ENCODE assay signal across 11 mouse cellular contexts in genomic region chr11:90356495-90357304, GRCm38 (mm10). TPM values are rescaled to one million over a fixed set of nuclear protein-coding genes. Genes with fewer than 3 reads are reported as not detected.
DNase-seq lines count a peak whose midpoint lies in the region; ATAC-seq and TF ChIP-seq lines count a peak whose summit lies in the region.
"Had no signal": no experiment of that assay in that cellular context is flagged by ENCODE, and none has a peak within 500 bp of the region (broad histone marks: within the 10 kb centered on the region; RNA-seq: fewer than 3 reads in every experiment).

No protein-coding gene starts in this region.

- H3K9ac ChIP-seq in forebrain, embryonic 15.5 days (replicated peaks), result no peak overlapping the region
- no peak overlapping the region for H3K9ac ChIP-seq in hindbrain, postnatal 0 days (replicated peaks; ENCODE audit: low read length)
- H3K9ac ChIP-seq in liver, adult 2 months (ENCODE audit: low read depth, low read length), result peak overlapping the region; percentile 0; the same call in 1 of the 2 replicates

- WGBS in forebrain, embryonic 15.5 days, result 49% methylated on average over 9 of the region's 9 CpGs
- WGBS in forebrain, embryonic 10.5 days, result 36% methylated on average over 9 of the region's 9 CpGs
- WGBS in hindbrain, postnatal 0 days, result 34% methylated on average over 9 of the region's 9 CpGs
- 13% methylated on average over 9 of the region's 9 CpGs for WGBS in liver, adult 2 months

- no peak for DNase-seq in forebrain, embryonic 10.5 days (ENCODE audit: extremely low spot score, low spot score)
- DNase-seq in embryo, embryonic 10.5 days (ENCODE audit: low spot score), result peak; percentile 35
- DNase-seq in hindbrain, postnatal 0 days (ENCODE audit: low spot score), result peak; percentile 27
- DNase-seq in liver, adult 2 months (ENCODE audit: extremely low read depth, low read depth, low spot score), result peak; percentile 89
- DNase-seq in layer of hippocampus, postnatal 36 days, result no peak
- DNase-seq in left cerebral cortex, postnatal 14 days (ENCODE audit: low spot score in 2 of 2), result no peak
- DNase-seq in testis, postnatal 14 days (ENCODE audit: low spot score), result no peak
- DNase-seq: B cell, adult 2 months had no signal

- peaks cover 20% of the 10 kb centered on the region for H3K4me1 ChIP-seq in forebrain, embryonic 15.5 days
- H3K4me1 ChIP-seq in forebrain, embryonic 10.5 days, result peaks cover 27% of the 10 kb centered on the region
- peaks cover 19% of the 10 kb centered on the region for H3K4me1 ChIP-seq in hindbrain, postnatal 0 days (ENCODE audit: insufficient read depth, low read length)
- peaks cover 38% of the 10 kb centered on the region for H3K4me1 ChIP-seq in liver, adult 2 months (ENCODE audit: control insufficient read depth, insufficient read depth, low read length)

- H3K4me2 ChIP-seq in forebrain, embryonic 15.5 days (replicated peaks), result no peak overlapping the region
- H3K4me2 ChIP-seq in hindbrain, postnatal 0 days (ENCODE audit: low read depth, low read length), result no peak overlapping the region

- TF ChIP-seq CTCF in hindbrain, postnatal 0 days (IDR thresholded peaks at IDR 0.05; ENCODE audit: low read depth), result no peak
- TF ChIP-seq CTCF in liver, adult 2 months (IDR thresholded peaks at IDR 0.05; ENCODE audit: low read depth, low read length), result no peak

- no peaks in the 10 kb centered on the region for H3K27me3 ChIP-seq in forebrain, embryonic 15.5 days
- H3K27me3 ChIP-seq in forebrain, embryonic 10.5 days (ENCODE audit: poor library complexity, severe bottlenecking), result peaks cover 7% of the 10 kb centered on the region
- H3K27me3 ChIP-seq in hindbrain, postnatal 0 days (ENCODE audit: insufficient read depth, low read length), result no peaks in the 10 kb centered on the region
- H3K27me3 ChIP-seq in liver, adult 2 months (ENCODE audit: control insufficient read depth, insufficient read depth, low read length), result no peaks in the 10 kb centered on the region

- H3K4me3 ChIP-seq in forebrain, embryonic 15.5 days, result no peak overlapping the region
- no peak overlapping the region for H3K4me3 ChIP-seq in forebrain, embryonic 10.5 days
- no peak overlapping the region for H3K4me3 ChIP-seq in hindbrain, postnatal 0 days (ENCODE audit: low read length)
- H3K4me3 ChIP-seq in liver, adult 2 months (ENCODE audit: insufficient read depth, low read depth, low read length), result no peak overlapping the region

- no peaks in the 10 kb centered on the region for H3K9me3 ChIP-seq in forebrain, embryonic 15.5 days
- H3K9me3 ChIP-seq in forebrain, embryonic 10.5 days, result peaks cover 1% of the 10 kb centered on the region; the same call in 1 of the 2 replicates
- no peaks in the 10 kb centered on the region for H3K9me3 ChIP-seq in hindbrain, postnatal 0 days (ENCODE audit: low read length)

- intact Hi-C loops in left cerebral cortex, postnatal 14 days (cut with DNase I), result no loop called here

- H3K79me2 ChIP-seq in liver, adult 2 months (ENCODE audit: control insufficient read depth, insufficient read depth, low read length), result peaks cover 18% of the 10 kb centered on the region

- TF ChIP-seq POLR2A in liver, adult 2 months (IDR thresholded peaks at IDR 0.05; ENCODE audit: extremely low read depth, insufficient read depth, low read length), result no peak

- no peaks in the 10 kb centered on the region for H3K36me3 ChIP-seq in forebrain, embryonic 15.5 days
- no peaks in the 10 kb centered on the region for H3K36me3 ChIP-seq in forebrain, embryonic 10.5 days (replicated peaks)
- no peaks in the 10 kb centered on the region for H3K36me3 ChIP-seq in hindbrain, postnatal 0 days (ENCODE audit: insufficient read depth, low read length)
- no peaks in the 10 kb centered on the region for H3K36me3 ChIP-seq in liver, adult 2 months (ENCODE audit: control insufficient read depth, insufficient read depth, low read length)

- no peak overlapping the region for H3K27ac ChIP-seq in forebrain, embryonic 15.5 days (replicated peaks)
- H3K27ac ChIP-seq in forebrain, embryonic 10.5 days, result no peak overlapping the region
- no peak overlapping the region for H3K27ac ChIP-seq in hindbrain, postnatal 0 days
- H3K27ac ChIP-seq in liver, adult 2 months (replicated peaks; ENCODE audit: insufficient read depth, low read depth, low read length), result peak overlapping the region; percentile 79
- H3K27ac ChIP-seq: macrophage had no signal

- 0 out of 2 replicates have a peak, but pooled peaks have one; percentile 19 for ATAC-seq in forebrain, embryonic 15.5 days (replicated peaks)
- no peak for ATAC-seq in hindbrain, postnatal 0 days
- ATAC-seq: intestine, embryonic 16.5 days had no signal

RNA-seq across cellular contexts. Expression of gene Hlf, which starts 34.0 kb away (rescaled TPM):
- polyA plus RNA-seq in forebrain, embryonic 15.5 days (2015; fragmentation: Nextera tagmentation; extraction: Ambion mirVana), result 4.2 TPM in 2 replicates
- polyA plus RNA-seq in forebrain, embryonic 10.5 days (2016; fragmentation: Nextera tagmentation; extraction: Ambion mirVana), result 0.73 and 1.3 TPM in 2 replicates
- 4.6 and 10.4 TPM in 2 replicates for total RNA-seq in hindbrain, postnatal 0 days (2014; rRNA removed)
- 9.6 and 10.2 TPM in 2 replicates for polyA plus RNA-seq in hindbrain, postnatal 0 days (2015; fragmentation: Nextera tagmentation; extraction: Ambion mirVana)
- 12.1 and 13.7 TPM in 2 replicates for total RNA-seq in liver, adult 2 months (2014; rRNA removed)
- polyA plus RNA-seq in liver, adult 2 months (2012; rRNA removed), result 18.3 and 25.2 TPM in 2 replicates
- total RNA-seq in layer of hippocampus, postnatal 36 days (2021), result 10 to 100 TPM; 81.2 to 96.8 TPM
- total RNA-seq in left cerebral cortex, postnatal 14 days (2021), result 10 to 100 TPM; 82.2 to 96.9 TPM

Comparison
In these comparisons a context has a peak if more than half of its experiments do, and no peak if none do; other contexts are left out.
1. DNase-seq: peak in embryo, embryonic 10.5 days (single experiment), hindbrain, postnatal 0 days (single experiment) and liver, adult 2 months (single experiment); none in forebrain, embryonic 10.5 days (single experiment), layer of hippocampus, postnatal 36 days (0 of 2), left cerebral cortex, postnatal 14 days (0 of 2) and testis, postnatal 14 days (single experiment).